10 mouse cellular contexts compared by ENCODE assay signal in genomic region chr16:56677146-56677545, GRCm38 (mm10). TPM values are rescaled to one million over a fixed set of nuclear protein-coding genes. Genes with fewer than 3 reads are reported as not detected.
A peak's percentile ranks its signal among the peaks of the same experiment; 100 is the strongest.
DNase-seq lines count a peak whose midpoint lies in the region; ATAC-seq lines count a peak whose summit lies in the region.
"Had no signal": no experiment of that assay in that cellular context is flagged by ENCODE, and none has a peak within 500 bp of the region (broad histone marks: within the 10 kb centered on the region; RNA-seq: fewer than 3 reads in every experiment).

No protein-coding gene starts in this region.

- H3K4me3 ChIP-seq in forebrain, embryonic 15.5 days, result no peak overlapping the region
- H3K4me3 ChIP-seq in forebrain, embryonic 11.5 days (ENCODE audit: low read depth, low read length), result no peak overlapping the region
- H3K4me3 ChIP-seq: embryonic facial prominence, embryonic 13.5 days; neural tube, embryonic 12.5 days had no signal

- H3K27me3 ChIP-seq in forebrain, embryonic 15.5 days, result no peaks in the 10 kb centered on the region
- H3K27me3 ChIP-seq in forebrain, embryonic 11.5 days (ENCODE audit: control insufficient read depth, insufficient read depth, low read length), result no peaks in the 10 kb centered on the region
- H3K27me3 ChIP-seq: embryonic facial prominence, embryonic 13.5 days; neural tube, embryonic 12.5 days had no signal

- WGBS in forebrain, embryonic 15.5 days, result 73% methylated on average over 4 of the region's 4 CpGs
- WGBS in forebrain, embryonic 11.5 days, result 77% methylated on average over 4 of the region's 4 CpGs

- no peak overlapping the region for H3K4me2 ChIP-seq in forebrain, embryonic 15.5 days (replicated peaks)
- no peak overlapping the region for H3K4me2 ChIP-seq in forebrain, embryonic 11.5 days (ENCODE audit: low read depth, low read length, severe bottlenecking)
- H3K4me2 ChIP-seq: embryonic facial prominence, embryonic 13.5 days; neural tube, embryonic 12.5 days had no signal

- H3K9ac ChIP-seq in forebrain, embryonic 15.5 days (replicated peaks), result no peak overlapping the region
- no peak overlapping the region for H3K9ac ChIP-seq in forebrain, embryonic 11.5 days (ENCODE audit: low read length)
- H3K9ac ChIP-seq: embryonic facial prominence, embryonic 13.5 days; neural tube, embryonic 12.5 days had no signal

- H3K27ac ChIP-seq in forebrain, embryonic 15.5 days (replicated peaks), result no peak overlapping the region
- no peak overlapping the region for H3K27ac ChIP-seq in forebrain, embryonic 11.5 days (ENCODE audit: low read depth, low read length)
- H3K27ac ChIP-seq: embryonic facial prominence, embryonic 13.5 days; neural tube, embryonic 12.5 days had no signal

- no peaks in the 10 kb centered on the region for H3K4me1 ChIP-seq in forebrain, embryonic 15.5 days
- no peaks in the 10 kb centered on the region for H3K4me1 ChIP-seq in forebrain, embryonic 11.5 days (replicated peaks; ENCODE audit: control insufficient read depth, insufficient read depth, low read length)
- H3K4me1 ChIP-seq: embryonic facial prominence, embryonic 13.5 days; neural tube, embryonic 12.5 days had no signal

- DNase-seq in forebrain, embryonic 11.5 days (ENCODE audit: low spot score), result no peak
- peak; percentile 62 for DNase-seq in lung, postnatal 10 days
- DNase-seq in lung, adult 18-20 months, result no peak
- DNase-seq in embryo, embryonic 9.5 days (ENCODE audit: extremely low spot score), result peak; percentile 17
- DNase-seq in left cerebral cortex, postnatal 14 days (ENCODE audit: low spot score in 2 of 2), result peak; percentile 34 to 67
- no peak for DNase-seq in natural killer cell, adult 2 months (ENCODE audit: low spot score in 2 of 2)

- no peaks in the 10 kb centered on the region for H3K9me3 ChIP-seq in forebrain, embryonic 15.5 days
- no peaks in the 10 kb centered on the region for H3K9me3 ChIP-seq in forebrain, embryonic 11.5 days (ENCODE audit: control insufficient read depth, low read length)
- H3K9me3 ChIP-seq: embryonic facial prominence, embryonic 13.5 days; neural tube, embryonic 12.5 days had no signal

- H3K36me3 ChIP-seq in forebrain, embryonic 15.5 days, result no peaks in the 10 kb centered on the region
- no peaks in the 10 kb centered on the region for H3K36me3 ChIP-seq in forebrain, embryonic 11.5 days (ENCODE audit: control insufficient read depth, insufficient read depth, low read length)
- H3K36me3 ChIP-seq: embryonic facial prominence, embryonic 13.5 days; neural tube, embryonic 12.5 days had no signal

- intact Hi-C loops in left cerebral cortex, postnatal 14 days (cut with DNase I), result loop anchor here (10.0 kb wide), 1 partner anchor 152 kb away; no protein-coding TSS in a partner anchor

- ATAC-seq in forebrain, embryonic 15.5 days (replicated peaks), result peak; percentile 53
- ATAC-seq in forebrain, embryonic 11.5 days (replicated peaks; ENCODE audit: low FRiP score), result no peak
- ATAC-seq in activated CD4-positive, CD25-positive, alpha-beta regulatory T cell, adult 4 months, result no peak

RNA-seq across cellular contexts. Expression of gene Tfg, which starts 40.1 kb away (rescaled TPM):
- 134 and 136 TPM in 2 replicates for polyA plus RNA-seq in forebrain, embryonic 15.5 days (2015; fragmentation: Nextera tagmentation; extraction: Ambion mirVana)
- polyA plus RNA-seq in forebrain, embryonic 11.5 days (2014; fragmentation: Nextera tagmentation; extraction: Ambion mirVana), result 200 and 208 TPM in 2 replicates
- 10 to 100 TPM; 65.6 to 71.6 TPM for total RNA-seq in left cerebral cortex, postnatal 14 days (2021)
- 10 to 100 TPM; 65.8 to 69.2 TPM for polyA plus RNA-seq in activated CD4-positive, CD25-positive, alpha-beta regulatory T cell, adult 4 months (2017; shearing (Covaris generic))

Comparison
In these comparisons a context has a peak if more than half of its experiments do, and no peak if none do; other contexts are left out.
1. DNase-seq: peak in lung, postnatal 10 days (single experiment), embryo, embryonic 9.5 days (single experiment) and left cerebral cortex, postnatal 14 days (2 of 2); none in forebrain, embryonic 11.5 days (single experiment), lung, adult 18-20 months (0 of 2) and natural killer cell, adult 2 months (0 of 2).